Mouse (Mus musculus) urinary bladder, adult 18-20 months (tissue): ENCODE results near the gene Pkn2.
A peak's percentile ranks its signal among the peaks of the same experiment; 100 is the strongest.

ENCODE experiments used
- DNase-seq, 2 experiments: peaks; one replicate each; pipeline ENCODE4 v3.0.0; 2022; ENCODE audit warnings: low spot score in 2 of 2, mixed read lengths in 2 of 2

Pkn2 gene

GRCm38 (mm10) chr3:142881872-142882623 lies at the start of gene Pkn2:
Gene Pkn2 (minus strand): TSS chr3:142882004.
- DNase-seq = peak; percentile 99

GRCm38 (mm10) chr3:142929906-142930305 lies 48.1 kb upstream of the Pkn2 start:
- no peak for DNase-seq

DNA sequence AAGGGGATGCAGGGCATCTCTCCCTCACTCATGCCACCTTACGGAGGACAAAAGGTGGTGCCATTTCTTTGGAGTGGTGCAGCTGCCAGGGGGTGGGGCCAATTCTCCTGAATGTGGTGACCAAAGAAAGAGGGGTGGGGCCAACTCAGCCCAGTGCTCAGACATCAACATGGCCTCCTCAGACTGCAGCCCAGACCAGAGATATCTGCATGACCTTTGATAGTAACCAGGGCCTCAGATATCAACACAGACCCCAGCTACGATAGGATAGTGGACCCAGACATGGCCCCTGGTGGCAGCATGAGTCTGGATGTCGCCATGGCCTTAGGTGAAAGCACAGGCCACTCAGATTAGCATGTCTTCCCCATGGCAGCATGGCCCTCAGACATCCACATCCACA lies 45.5 kb upstream of the Pkn2 start:
- DNase-seq = no peak

DNA sequence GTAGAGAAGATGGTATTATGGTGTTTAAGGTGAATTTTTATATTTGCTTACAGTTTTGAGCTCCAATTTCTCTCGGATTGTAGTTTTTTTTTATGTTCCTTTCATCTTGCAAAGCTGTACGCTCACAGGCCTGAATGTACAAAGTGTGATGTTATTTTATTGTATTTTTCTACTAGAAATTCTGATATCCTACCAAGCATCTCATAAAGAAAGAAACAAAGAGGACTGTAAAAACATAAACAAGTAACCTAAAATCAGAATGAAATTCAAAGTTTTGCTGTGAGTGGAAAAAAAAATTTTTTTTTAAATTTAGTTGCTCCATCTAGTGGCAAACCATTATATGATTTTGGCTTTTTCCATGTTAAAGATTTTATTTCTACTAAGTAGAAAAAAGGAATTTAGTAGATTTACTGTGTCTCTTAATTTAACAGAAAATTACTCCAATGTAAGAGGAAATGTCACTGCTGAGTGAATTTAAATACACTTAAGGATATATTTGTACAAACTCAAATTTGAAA lies 43.1 kb upstream of the Pkn2 start:
- no peak for DNase-seq

DNA sequence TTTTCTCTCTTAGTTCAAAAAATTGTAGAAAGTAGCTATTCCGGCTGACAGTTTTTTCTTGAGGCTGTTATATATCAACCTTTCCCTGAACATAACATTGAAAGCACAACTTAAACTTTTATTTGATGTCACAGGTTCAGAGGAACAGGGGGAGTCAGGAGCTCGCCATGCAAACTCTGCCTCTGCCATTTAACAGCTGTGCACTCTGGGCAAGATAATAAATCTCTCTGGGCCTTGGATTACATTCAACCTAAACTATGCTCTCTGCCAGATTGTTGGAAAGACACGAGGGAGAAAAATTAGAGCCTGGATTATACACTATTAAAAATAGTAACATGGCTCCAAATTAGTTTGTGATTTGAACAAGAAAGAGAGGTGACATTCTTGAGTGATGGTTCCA lies 37.3 kb upstream of the Pkn2 start:
- no peak for DNase-seq

- peak in 1 of 2 experiments; percentile 38 for DNase-seq
These were observed 36.1 kb upstream of the Pkn2 start for GRCm38 (mm10) chr3:142917760-142918439.

DNA sequence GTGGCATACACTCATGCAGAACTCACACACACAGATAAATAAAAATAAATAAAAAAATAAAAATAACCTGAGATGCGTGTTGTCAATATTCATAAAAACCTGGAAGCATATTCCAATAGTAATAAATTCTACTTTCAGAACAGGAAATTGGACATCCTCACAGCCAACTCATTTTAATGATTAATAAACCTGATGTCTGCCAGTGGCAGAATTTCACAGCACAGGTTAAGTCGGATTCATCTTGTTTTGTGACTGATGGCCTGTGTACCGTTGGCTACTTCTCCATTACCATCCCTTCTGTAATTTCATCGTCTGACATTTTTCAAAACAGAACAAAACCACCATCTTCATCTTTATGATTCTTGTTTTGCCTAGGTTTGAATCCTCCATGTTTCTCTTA lies 35.4 kb upstream of the Pkn2 start:
- no peak for DNase-seq

DNA sequence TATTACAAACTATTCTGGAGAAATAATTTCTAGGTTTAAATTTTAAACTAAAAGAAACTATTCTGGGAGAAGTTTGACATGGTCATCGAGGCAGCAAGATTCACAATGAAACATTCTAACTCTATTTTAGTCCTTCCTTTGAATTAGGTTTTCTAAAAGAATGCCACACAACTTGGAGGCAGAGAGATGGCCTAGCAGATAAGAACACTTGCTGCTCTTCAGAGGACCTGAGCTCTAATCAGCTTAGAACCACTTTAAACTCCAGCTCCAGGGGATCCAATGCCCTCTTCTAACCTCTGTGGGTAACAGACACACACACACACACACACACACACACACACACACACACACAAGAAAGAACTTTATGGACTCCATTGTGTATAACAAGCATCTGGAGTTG lies 31.5 kb upstream of the Pkn2 start:
- no peak for DNase-seq

DNA sequence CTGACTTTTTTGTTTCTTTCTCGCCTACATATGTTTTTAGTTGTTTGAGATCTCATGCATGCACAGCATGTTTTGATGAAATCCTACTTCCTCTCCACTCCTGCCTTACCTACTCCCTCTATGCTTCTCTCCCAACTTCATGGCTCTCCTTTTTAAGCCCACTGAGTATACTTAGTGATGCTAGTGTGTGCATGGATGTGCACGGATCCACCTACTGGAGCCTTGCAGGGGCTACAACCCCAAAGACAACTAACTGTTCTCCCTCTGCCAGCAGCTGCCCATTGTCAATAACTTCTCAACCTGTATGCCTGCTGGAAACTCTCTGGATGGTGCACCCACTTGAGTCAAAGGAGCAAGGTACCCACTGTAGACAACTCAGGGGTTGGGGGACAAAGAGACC lies 17.9 kb upstream of the Pkn2 start:
- no peak for DNase-seq

GRCm38 (mm10) chr3:142898949-142899396 lies 17.2 kb upstream of the Pkn2 start:
- no peak for DNase-seq

DNA sequence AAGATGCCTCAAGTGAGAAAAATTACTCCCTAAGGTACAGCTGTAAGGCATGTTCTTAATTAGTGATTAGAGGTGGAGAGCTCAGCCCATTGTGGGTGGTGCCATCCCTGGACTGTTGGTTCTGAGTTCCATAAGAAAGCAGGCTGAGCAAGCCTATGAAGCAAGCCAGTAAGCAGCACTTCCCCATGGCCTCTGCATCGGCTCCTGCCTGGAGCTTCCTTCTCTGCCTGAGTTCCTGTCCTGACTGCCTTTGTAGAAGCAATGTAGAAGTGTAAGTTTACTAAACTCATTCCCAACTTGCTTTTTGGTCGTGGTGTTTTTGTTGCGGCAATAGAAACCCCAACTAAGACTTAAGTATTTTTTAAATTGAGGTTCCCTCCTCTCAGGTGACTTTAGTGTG lies 8.6 kb upstream of the Pkn2 start:
- no peak for DNase-seq

DNA sequence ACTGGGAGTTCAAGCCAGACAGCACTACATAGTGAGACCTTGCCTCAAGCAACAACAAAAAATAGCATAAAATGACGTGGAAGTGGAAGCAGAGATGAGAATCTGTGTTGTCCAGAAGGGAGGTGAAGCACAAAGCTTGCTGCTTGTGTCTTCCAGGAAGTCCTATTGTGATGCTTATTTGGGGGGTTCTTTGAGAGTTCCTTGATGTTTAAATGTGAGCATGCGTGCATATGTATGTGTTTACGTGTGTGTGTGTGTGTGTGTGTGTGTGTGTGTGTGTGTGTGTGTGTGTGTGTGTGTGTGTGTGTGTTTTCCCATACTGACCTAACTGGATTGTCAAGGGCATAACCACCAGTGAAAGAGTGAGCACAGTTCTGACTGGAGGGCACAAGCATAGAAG lies 5.2 kb upstream of the Pkn2 start:
- DNase-seq = no peak

DNA sequence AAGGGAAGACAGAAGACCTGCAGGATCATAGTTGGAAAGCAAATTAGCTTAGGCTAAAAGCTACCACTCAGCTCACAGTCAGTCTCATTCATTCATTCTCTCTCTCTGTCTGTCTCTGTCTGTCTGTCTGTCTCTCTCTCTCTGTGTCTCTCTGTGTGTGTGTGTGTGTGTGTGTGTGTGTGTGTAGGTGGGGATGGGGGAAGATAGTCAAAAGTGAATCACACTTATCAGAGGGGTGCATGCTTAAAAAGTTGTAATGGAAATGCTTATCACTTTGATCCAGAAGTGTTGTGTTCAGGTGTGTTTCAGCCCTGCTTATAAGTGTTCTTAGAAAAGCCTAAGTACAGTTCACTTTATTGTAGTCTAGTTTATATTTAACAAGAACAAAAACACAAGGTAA lies 2.8 kb upstream of the Pkn2 start:
- DNase-seq = no peak

DNA sequence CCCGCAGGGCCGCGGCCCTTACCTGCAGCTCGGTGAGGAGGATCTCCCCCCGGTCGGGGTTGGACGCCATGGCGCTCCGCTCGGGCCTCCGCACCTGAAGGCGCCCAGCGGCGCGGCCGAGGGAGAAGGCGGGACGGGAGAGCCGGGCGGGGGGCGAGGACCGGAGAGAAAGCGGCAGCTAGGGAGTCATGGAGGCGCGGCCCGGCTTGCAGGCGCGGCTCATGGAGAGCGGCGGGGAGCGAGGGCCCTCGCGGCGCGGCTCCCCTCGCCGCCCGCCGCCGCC lies 274 bp downstream of the Pkn2 start:
- no peak for DNase-seq

DNA sequence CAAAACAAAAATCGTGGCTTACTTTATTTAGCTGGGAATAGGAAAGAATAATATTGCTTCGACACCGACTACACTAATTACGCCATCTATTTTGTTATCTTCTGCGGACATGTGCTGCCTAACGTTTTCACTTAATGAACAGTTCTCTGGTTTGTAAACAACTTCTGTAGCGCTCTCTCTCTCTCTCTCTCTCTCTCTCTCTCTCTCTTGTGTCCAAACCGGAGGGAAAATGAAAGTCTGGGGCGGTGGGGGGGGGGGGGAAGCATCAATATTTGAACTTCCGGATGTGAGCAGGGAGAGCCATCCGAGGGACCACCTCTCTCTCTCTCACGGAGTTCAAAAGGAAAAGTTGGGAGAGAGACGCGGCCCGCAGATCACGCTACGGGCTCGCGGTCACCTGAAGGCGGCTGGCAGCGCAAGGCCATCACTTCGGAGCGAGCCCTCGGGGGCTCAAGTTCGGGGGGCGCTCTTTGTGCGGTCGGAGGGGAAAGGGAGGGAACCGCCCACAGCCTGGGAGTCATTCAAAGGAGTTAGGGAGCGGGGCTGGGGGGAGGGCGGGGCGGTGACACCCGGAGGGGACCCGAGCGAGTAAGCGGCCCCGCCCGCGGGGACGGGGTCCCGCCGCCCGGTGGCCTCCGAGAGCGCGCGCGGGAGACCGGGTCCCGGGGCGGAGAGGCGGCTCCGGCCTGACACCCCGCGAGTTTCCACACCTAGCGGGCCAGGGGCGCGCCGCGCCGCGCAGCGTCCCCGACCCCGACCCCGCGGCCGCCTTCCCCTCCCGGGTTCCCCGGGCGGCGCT lies 815 bp downstream of the Pkn2 start:
- DNase-seq = no peak

GRCm38 (mm10) chr3:142863236-142863635 lies 18.6 kb downstream of the Pkn2 start:
- DNase-seq = no peak

GRCm38 (mm10) chr3:142856832-142857231 lies 25.0 kb downstream of the Pkn2 start:
- no peak for DNase-seq

DNA sequence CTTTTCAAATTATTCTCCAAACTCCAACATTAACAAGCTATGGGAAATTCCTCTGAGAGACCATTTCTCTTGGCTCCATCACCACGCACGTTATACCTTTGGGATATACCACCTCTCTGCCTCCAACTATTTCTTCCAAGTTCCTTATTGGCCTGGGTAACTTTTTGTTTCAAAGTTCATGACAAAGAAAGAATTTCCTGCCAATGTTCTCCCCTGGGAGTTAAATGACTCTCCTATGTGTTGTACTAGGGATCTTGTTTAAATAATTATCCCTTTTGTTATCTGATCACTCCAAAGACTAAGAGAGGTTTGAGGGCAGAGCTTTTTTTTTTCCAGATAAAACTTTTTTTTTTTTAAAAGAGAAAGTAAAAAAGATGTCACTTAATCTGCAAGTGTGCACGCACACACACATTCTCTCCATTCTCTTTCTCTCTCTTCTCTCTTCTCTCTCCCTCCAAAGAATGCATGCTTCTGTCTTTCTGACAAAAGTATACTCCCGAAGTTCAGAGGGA lies 25.8 kb downstream of the Pkn2 start:
- DNase-seq = no peak

- DNase-seq = no peak
These were observed 28.9 kb downstream of the Pkn2 start for GRCm38 (mm10) chr3:142852911-142853310.

DNA sequence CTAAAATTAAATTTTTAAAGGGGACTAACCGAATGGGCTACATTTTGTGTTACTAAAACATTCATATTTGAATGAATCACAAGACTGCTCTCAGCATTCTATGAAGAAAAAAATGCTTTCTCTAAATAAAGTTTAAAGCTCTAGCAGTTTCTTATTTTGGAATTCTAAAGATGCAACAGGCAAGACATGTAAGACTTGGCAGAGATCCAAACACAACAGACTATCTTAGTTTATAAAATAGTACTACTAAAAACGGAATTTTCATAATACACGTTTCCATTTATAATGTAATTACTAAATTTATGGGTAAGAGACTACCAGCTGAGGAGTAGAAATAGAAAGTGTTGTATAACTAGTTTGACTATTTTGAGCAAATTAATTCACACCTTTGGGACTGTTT lies 30.2 kb downstream of the Pkn2 start:
- no peak for DNase-seq

DNA sequence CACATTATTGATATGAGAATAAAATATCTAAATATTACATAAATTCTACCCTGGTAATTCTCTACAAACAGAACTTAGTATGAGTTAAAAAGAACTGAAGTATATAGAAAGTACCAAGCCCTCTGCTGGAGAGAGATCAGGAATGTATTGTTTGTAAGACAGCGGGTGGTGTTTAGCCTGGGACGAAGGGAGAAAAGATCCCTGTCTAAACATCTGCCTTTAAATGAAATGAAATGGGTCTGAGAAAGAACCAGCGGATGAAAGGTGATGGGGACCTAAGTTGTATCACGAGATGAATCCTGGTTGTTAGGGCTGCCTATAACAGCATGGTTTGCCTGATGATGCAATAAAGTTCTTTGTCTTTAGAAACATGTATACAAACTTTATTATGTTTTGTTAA lies 41.8 kb downstream of the Pkn2 start:
- DNase-seq = no peak

- no peak for DNase-seq
These were observed 47.0 kb downstream of the Pkn2 start for GRCm38 (mm10) chr3:142834761-142835160.
